Mouse (Mus musculus): Measurements from ENCODE around the gene Rbm26.

DNA sequence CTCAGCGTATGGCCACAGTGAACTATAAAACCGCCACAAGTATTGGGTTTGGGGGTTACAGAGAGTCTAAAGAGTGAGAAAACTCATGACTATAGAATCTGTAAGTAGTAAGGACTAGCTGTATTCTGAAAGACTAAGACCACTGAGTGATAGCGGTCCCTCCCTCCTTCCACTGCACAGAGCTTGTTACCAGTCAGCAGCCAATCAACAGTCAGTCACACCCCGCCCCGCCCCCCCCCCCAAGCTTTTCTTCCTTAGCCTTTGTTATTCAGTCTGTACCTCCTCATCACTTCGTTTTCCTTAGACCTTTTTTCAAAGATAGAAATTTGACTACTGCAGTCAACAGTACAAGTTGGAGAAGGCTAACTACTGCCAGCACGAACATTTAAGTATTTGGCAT, 1.9 kb upstream of the Rbm26 start:
- TF ChIP-seq CTCF (conservative IDR thresholded peaks at IDR 0.05; ENCODE audit: insufficient read depth, insufficient read length, low read depth, low read length) (no peak), POLR2A (IDR thresholded peaks at IDR 0.05; ENCODE audit: low read depth, low read length) (no peak)
